Mouse (Mus musculus): ENCODE results near the gene Klk10.

DNA sequence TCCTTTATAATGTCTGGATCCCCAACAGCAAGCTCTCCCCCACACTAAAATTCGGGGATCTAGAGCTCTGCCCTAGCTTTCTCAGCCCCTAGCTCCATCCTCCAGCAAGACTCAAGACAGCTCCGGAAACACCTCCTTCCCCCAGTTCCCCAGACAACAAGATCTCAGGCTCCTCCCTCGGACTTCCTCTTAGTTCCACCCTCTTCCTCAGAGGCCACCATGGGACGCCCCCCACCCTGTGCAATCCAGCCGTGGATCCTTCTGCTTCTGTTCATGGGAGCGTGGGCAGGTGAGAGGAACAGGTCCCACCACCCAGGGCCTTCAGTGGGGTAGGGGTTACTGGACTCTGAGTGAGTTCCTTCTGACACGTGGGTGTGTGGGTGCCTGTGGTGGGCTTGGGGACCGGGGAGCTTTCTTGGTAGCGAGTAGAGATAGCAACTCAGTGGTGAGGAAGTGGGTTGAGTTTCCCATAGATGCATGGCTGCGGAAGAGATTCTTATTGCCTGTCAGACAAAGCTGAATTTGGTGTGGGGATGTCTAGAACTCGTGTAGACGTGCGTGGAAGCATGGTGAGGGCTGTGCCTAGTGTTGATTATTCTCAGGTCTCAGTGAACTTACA, 17.1 kb downstream of the Klk10 start:
- TF ChIP-seq CTCF (IDR thresholded peaks at IDR 0.05; ENCODE audit: low read depth), result no peak
- no peak for TF ChIP-seq EP300 (IDR thresholded peaks at IDR 0.05; ENCODE audit: low read depth)
